Mouse (Mus musculus) left cerebral cortex, postnatal 36 days (tissue): ENCODE data around the gene Bmp6. TPM values are rescaled to one million over a fixed set of nuclear protein-coding genes. Genes with fewer than 3 reads are reported as not detected.

ENCODE experiments used
- DNase-seq, 2 experiments: peaks; one replicate each; pipeline ENCODE4 v3.0.0; 2021 to 2022; ENCODE audit warnings: low spot score in 2 of 2, mixed read lengths in 1 of 2
- intact Hi-C: fragments of 180-260 bp; cut with DNase I; formaldehyde crosslinking; loops from one replicate; pipeline ENCODE4 v1.15.1; 2025
- total RNA-seq, 2 experiments: library from RNA; stranded (reverse); gene quantifications; 2 replicates each; pipeline ENCODE4 v1.2.3; 2021

Gene Bmp6
- total RNA-seq, 2 experiments from 2014 or later, result 6.5 to 11.8 TPM

- intact Hi-C loops, result no loop called here
- no peak for DNase-seq
Measured at GRCm38 (mm10) chr13:38419781-38420180, 74.9 kb downstream of the Bmp6 start.

- intact Hi-C loops, result no loop called here
Measured at GRCm38 (mm10) chr13:38422491-38422890, 77.6 kb downstream of the Bmp6 start.

GRCm38 (mm10) chr13:38425294-38425693 is 80.4 kb downstream of the Bmp6 start:
- DNase-seq, result no peak
- intact Hi-C loops, result no loop called here

More at GRCm38 (mm10) chr13:38422491-38422890, 77.6 kb downstream of the Bmp6 start:
- DNase-seq, result no peak

GRCm38 (mm10) chr13:38429671-38430070 is 84.8 kb downstream of the Bmp6 start:
- intact Hi-C loops, result no loop called here
- DNase-seq, result no peak

GRCm38 (mm10) chr13:38430075-38430474 is 85.2 kb downstream of the Bmp6 start:
- intact Hi-C loops, result no loop called here
- no peak for DNase-seq

GRCm38 (mm10) chr13:38434831-38435230 is 89.9 kb downstream of the Bmp6 start:
- no peak for DNase-seq
- intact Hi-C loops, result no loop called here

- DNase-seq, result no peak
- intact Hi-C loops, result no loop called here
Measured at GRCm38 (mm10) chr13:38437930-38438329, 93.0 kb downstream of the Bmp6 start.

- DNase-seq, result no peak
- intact Hi-C loops, result no loop called here
Measured at GRCm38 (mm10) chr13:38440240-38440639, 95.3 kb downstream of the Bmp6 start.

GRCm38 (mm10) chr13:38448516-38449015 is 103.7 kb downstream of the Bmp6 start:
- no peak for DNase-seq
- intact Hi-C loops, result no loop called here

- no peak for DNase-seq
- intact Hi-C loops, result no loop called here
Measured at GRCm38 (mm10) chr13:38450051-38450971, 105.4 kb downstream of the Bmp6 start.

GRCm38 (mm10) chr13:38451446-38451845 is 106.5 kb downstream of the Bmp6 start:
- intact Hi-C loops, result no loop called here
- no peak for DNase-seq

- intact Hi-C loops, result no loop called here
- DNase-seq, result no peak
Measured at GRCm38 (mm10) chr13:38463410-38463809, 118.5 kb downstream of the Bmp6 start.

GRCm38 (mm10) chr13:38470882-38471281 is 126.0 kb downstream of the Bmp6 start:
- intact Hi-C loops, result no loop called here
- no peak for DNase-seq

- no peak for DNase-seq
- intact Hi-C loops, result no loop called here
Measured at GRCm38 (mm10) chr13:38472636-38473035, 127.7 kb downstream of the Bmp6 start.

GRCm38 (mm10) chr13:38473497-38473896 is 128.6 kb downstream of the Bmp6 start:
- no peak for DNase-seq
- intact Hi-C loops, result no loop called here

- no peak for DNase-seq
- intact Hi-C loops, result no loop called here
Measured at GRCm38 (mm10) chr13:38476936-38477335, 132.0 kb downstream of the Bmp6 start.

- intact Hi-C loops, result no loop called here
- DNase-seq, result no peak
Measured at GRCm38 (mm10) chr13:38481021-38481420, 136.1 kb downstream of the Bmp6 start.

GRCm38 (mm10) chr13:38484701-38485100 is 139.8 kb downstream of the Bmp6 start:
- no peak for DNase-seq
- intact Hi-C loops, result no loop called here

- no peak for DNase-seq
- intact Hi-C loops, result no loop called here
Measured at GRCm38 (mm10) chr13:38486767-38487166, 141.9 kb downstream of the Bmp6 start.

GRCm38 (mm10) chr13:38496715-38497114 is 151.8 kb downstream of the Bmp6 start:
- intact Hi-C loops, result no loop called here
- DNase-seq, result no peak

GRCm38 (mm10) chr13:38501314-38501713 is 156.4 kb downstream of the Bmp6 start:
- intact Hi-C loops, result no loop called here

More at GRCm38 (mm10) chr13:38501314-38501713, 156.4 kb downstream of the Bmp6 start:
- DNase-seq, result no peak
